Mouse (Mus musculus): ENCODE data around the gene Smtnl2. TPM values are rescaled to one million over a fixed set of nuclear protein-coding genes. Genes with fewer than 3 reads are reported as not detected.
A peak's percentile ranks its signal among the peaks of the same experiment; 100 is the strongest.
"Not testable (repeated sequence)": the region's sequence is repeated elsewhere in the genome, so short reads cannot be mapped to it uniquely, and the experiment has no call there.

Gene Smtnl2
- polyA plus RNA-seq, 1 experiment from 2014 or later = 8.1 TPM

GRCm38 (mm10) chr11:72353186-72353585 is 58.3 kb downstream of the Smtnl2 start:
- H3K4me3 ChIP-seq (ENCODE audit: low read depth, low read length) = no peak overlapping the region
- TF ChIP-seq CTCF (IDR thresholded peaks at IDR 0.05; ENCODE audit: low read depth) = no peak
- no peak overlapping the region for H3K4me2 ChIP-seq (replicated peaks; ENCODE audit: low read depth)
- H3K9ac ChIP-seq (ENCODE audit: low read depth, low read length) = no peak overlapping the region
- H3K4me1 ChIP-seq (replicated peaks; ENCODE audit: control insufficient read depth, insufficient read depth, low read length) = no peaks in the 10 kb centered on the region
- no peaks in the 10 kb centered on the region for H3K36me3 ChIP-seq (ENCODE audit: control insufficient read depth, insufficient read depth)
- no peak for ATAC-seq
- no peak overlapping the region for H3K27ac ChIP-seq (ENCODE audit: low read depth, low read length)
- no peaks in the 10 kb centered on the region for H3K27me3 ChIP-seq (replicated peaks; ENCODE audit: control insufficient read depth, insufficient read depth, low read length)
- H3K9me3 ChIP-seq (ENCODE audit: control insufficient read depth) = no peaks in the 10 kb centered on the region
- 83% methylated on average over 3 of the region's 3 CpGs for WGBS

GRCm38 (mm10) chr11:72352272-72352671 is 59.2 kb downstream of the Smtnl2 start:
- WGBS = 44% methylated on average over 1 of the region's 1 CpGs

GRCm38 (mm10) chr11:72349652-72350051 is 61.9 kb downstream of the Smtnl2 start:
- no peaks in the 10 kb centered on the region for H3K9me3 ChIP-seq (ENCODE audit: control insufficient read depth)
- H3K4me3 ChIP-seq (ENCODE audit: low read depth, low read length) = no peak overlapping the region
- no peaks in the 10 kb centered on the region for H3K27me3 ChIP-seq (replicated peaks; ENCODE audit: control insufficient read depth, insufficient read depth, low read length)
- TF ChIP-seq CTCF (IDR thresholded peaks at IDR 0.05; ENCODE audit: low read depth) = no peak
- ATAC-seq = no peak
- WGBS = 16% methylated on average over 4 of the region's 4 CpGs
- H3K27ac ChIP-seq (ENCODE audit: low read depth, low read length) = no peak overlapping the region
- no peak overlapping the region for H3K4me2 ChIP-seq (replicated peaks; ENCODE audit: low read depth)
- no peaks in the 10 kb centered on the region for H3K36me3 ChIP-seq (ENCODE audit: control insufficient read depth, insufficient read depth)
- no peak overlapping the region for H3K9ac ChIP-seq (ENCODE audit: low read depth, low read length)
- H3K4me1 ChIP-seq (replicated peaks; ENCODE audit: control insufficient read depth, insufficient read depth, low read length) = no peaks in the 10 kb centered on the region

More at GRCm38 (mm10) chr11:72352272-72352671, 59.2 kb downstream of the Smtnl2 start:
- Histone ChIP-seq H3K4me3 (ENCODE audit: low read depth, low read length) (no peak overlapping the region), H3K9me3 (ENCODE audit: control insufficient read depth) (no peaks in the 10 kb centered on the region), H3K9ac (ENCODE audit: low read depth, low read length) (no peak overlapping the region), H3K36me3 (ENCODE audit: control insufficient read depth, insufficient read depth) (no peaks in the 10 kb centered on the region), H3K4me2 (replicated peaks; ENCODE audit: low read depth) (no peak overlapping the region), H3K4me1 (replicated peaks; ENCODE audit: control insufficient read depth, insufficient read depth, low read length) (no peaks in the 10 kb centered on the region), H3K27ac (ENCODE audit: low read depth, low read length) (no peak overlapping the region), H3K27me3 (replicated peaks; ENCODE audit: control insufficient read depth, insufficient read depth, low read length) (no peaks in the 10 kb centered on the region)
- TF ChIP-seq CTCF (IDR thresholded peaks at IDR 0.05; ENCODE audit: low read depth) = no peak
- ATAC-seq = no peak

- ATAC-seq = no peak
- no peak for TF ChIP-seq CTCF (IDR thresholded peaks at IDR 0.05; ENCODE audit: low read depth)
- no peak overlapping the region for H3K27ac ChIP-seq (ENCODE audit: low read depth, low read length)
- no peaks in the 10 kb centered on the region for H3K4me1 ChIP-seq (replicated peaks; ENCODE audit: control insufficient read depth, insufficient read depth, low read length)
- H3K27me3 ChIP-seq (replicated peaks; ENCODE audit: control insufficient read depth, insufficient read depth, low read length) = no peaks in the 10 kb centered on the region
- H3K4me2 ChIP-seq (replicated peaks; ENCODE audit: low read depth) = no peak overlapping the region
- H3K4me3 ChIP-seq (ENCODE audit: low read depth, low read length) = no peak overlapping the region
- no peaks in the 10 kb centered on the region for H3K9me3 ChIP-seq (ENCODE audit: control insufficient read depth)
- 37% methylated on average over 8 of the region's 8 CpGs for WGBS
- H3K9ac ChIP-seq (ENCODE audit: low read depth, low read length) = no peak overlapping the region
- H3K36me3 ChIP-seq (ENCODE audit: control insufficient read depth, insufficient read depth) = no peaks in the 10 kb centered on the region
These were observed 62.5 kb downstream of the Smtnl2 start for GRCm38 (mm10) chr11:72349016-72349415.

- no peak for ATAC-seq
- no peak for TF ChIP-seq CTCF (IDR thresholded peaks at IDR 0.05; ENCODE audit: low read depth)
- H3K27me3 ChIP-seq (replicated peaks; ENCODE audit: control insufficient read depth, insufficient read depth, low read length) = no peaks in the 10 kb centered on the region
- no peak overlapping the region for H3K4me3 ChIP-seq (ENCODE audit: low read depth, low read length)
- H3K4me1 ChIP-seq (replicated peaks; ENCODE audit: control insufficient read depth, insufficient read depth, low read length) = no peaks in the 10 kb centered on the region
- no peak overlapping the region for H3K4me2 ChIP-seq (replicated peaks; ENCODE audit: low read depth)
- 38% methylated on average over 10 of the region's 10 CpGs for WGBS
- no peak overlapping the region for H3K9ac ChIP-seq (ENCODE audit: low read depth, low read length)
- no peaks in the 10 kb centered on the region for H3K9me3 ChIP-seq (ENCODE audit: control insufficient read depth)
- H3K27ac ChIP-seq (ENCODE audit: low read depth, low read length) = no peak overlapping the region
- H3K36me3 ChIP-seq (ENCODE audit: control insufficient read depth, insufficient read depth) = no peaks in the 10 kb centered on the region
These were observed 63.0 kb downstream of the Smtnl2 start for GRCm38 (mm10) chr11:72348563-72348962.

GRCm38 (mm10) chr11:72344486-72344885 is 67.0 kb downstream of the Smtnl2 start:
- H3K27me3 ChIP-seq (replicated peaks; ENCODE audit: control insufficient read depth, insufficient read depth, low read length) = no peaks in the 10 kb centered on the region
- WGBS = 74% methylated on average over 11 of the region's 11 CpGs
- no peak overlapping the region for H3K9ac ChIP-seq (ENCODE audit: low read depth, low read length)
- H3K36me3 ChIP-seq (ENCODE audit: control insufficient read depth, insufficient read depth) = no peaks in the 10 kb centered on the region
- H3K9me3 ChIP-seq (ENCODE audit: control insufficient read depth) = no peaks in the 10 kb centered on the region
- TF ChIP-seq CTCF (IDR thresholded peaks at IDR 0.05; ENCODE audit: low read depth) = no peak
- H3K4me3 ChIP-seq (ENCODE audit: low read depth, low read length) = no peak overlapping the region
- ATAC-seq = no peak
- no peak overlapping the region for H3K27ac ChIP-seq (ENCODE audit: low read depth, low read length)
- no peaks in the 10 kb centered on the region for H3K4me1 ChIP-seq (replicated peaks; ENCODE audit: control insufficient read depth, insufficient read depth, low read length)
- H3K4me2 ChIP-seq (replicated peaks; ENCODE audit: low read depth) = no peak overlapping the region

- Histone ChIP-seq H3K4me1 (replicated peaks; ENCODE audit: control insufficient read depth, insufficient read depth, low read length) (no peaks in the 10 kb centered on the region), H3K36me3 (ENCODE audit: control insufficient read depth, insufficient read depth) (no peaks in the 10 kb centered on the region), H3K27ac (ENCODE audit: low read depth, low read length) (no peak overlapping the region), H3K9ac (ENCODE audit: low read depth, low read length) (no peak overlapping the region), H3K27me3 (replicated peaks; ENCODE audit: control insufficient read depth, insufficient read depth, low read length) (no peaks in the 10 kb centered on the region), H3K4me2 (replicated peaks; ENCODE audit: low read depth) (no peak overlapping the region), H3K9me3 (ENCODE audit: control insufficient read depth) (no peaks in the 10 kb centered on the region), H3K4me3 (ENCODE audit: low read depth, low read length) (no peak overlapping the region)
- peak; percentile 83 for TF ChIP-seq CTCF (IDR thresholded peaks at IDR 0.05; ENCODE audit: low read depth)
- ATAC-seq = no peak
- 26% methylated on average over 8 of the region's 8 CpGs for WGBS
These were observed 67.6 kb downstream of the Smtnl2 start for GRCm38 (mm10) chr11:72343904-72344303.

- not testable (repeated sequence) for H3K9me3 ChIP-seq (ENCODE audit: control insufficient read depth); H3K27me3 ChIP-seq (replicated peaks; ENCODE audit: control insufficient read depth, insufficient read depth, low read length); H3K4me2 ChIP-seq (replicated peaks; ENCODE audit: low read depth); ATAC-seq; H3K4me3 ChIP-seq (ENCODE audit: low read depth, low read length); H3K9ac ChIP-seq (ENCODE audit: low read depth, low read length); H3K36me3 ChIP-seq (ENCODE audit: control insufficient read depth, insufficient read depth); H3K27ac ChIP-seq (ENCODE audit: low read depth, low read length); H3K4me1 ChIP-seq (replicated peaks; ENCODE audit: control insufficient read depth, insufficient read depth, low read length)
- 91% methylated on average over 5 of the region's 5 CpGs for WGBS
These were observed 68.3 kb downstream of the Smtnl2 start for GRCm38 (mm10) chr11:72343238-72343625.

All from intestine, postnatal 0 days (tissue).